Comparison of ENCODE assay signal across 25 mouse cellular contexts in the genomic region with DNA sequence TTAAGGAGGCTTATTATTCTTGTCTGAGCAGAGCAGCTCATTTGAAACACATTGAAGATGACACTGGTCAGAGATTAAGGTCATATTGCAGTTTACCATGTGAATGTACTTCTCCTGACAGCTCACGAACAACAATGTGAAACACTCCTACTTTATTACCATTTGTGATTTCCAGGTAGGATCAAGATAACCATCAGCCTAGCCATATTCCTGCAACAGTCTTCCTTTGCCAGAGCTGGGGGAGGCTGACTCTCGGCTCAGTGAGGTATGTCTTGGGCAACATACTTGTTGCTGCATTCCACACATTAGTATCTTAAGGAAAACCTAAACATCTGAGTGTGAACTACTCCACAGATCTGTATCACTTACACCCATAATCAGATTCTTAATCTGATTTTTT.
DNase-seq lines count a peak whose midpoint lies in the region; ATAC-seq lines count a peak whose summit lies in the region.
"Had no signal": no experiment of that assay in that cellular context is flagged by ENCODE, and none has a peak within 500 bp of the region (broad histone marks: within the 10 kb centered on the region; RNA-seq: fewer than 3 reads in every experiment).

No protein-coding gene starts in this region.

- no peak overlapping the region for H3K9ac ChIP-seq in intestine, embryonic 14.5 days (ENCODE audit: low read length)
- no peak overlapping the region for H3K9ac ChIP-seq in intestine, embryonic 16.5 days (ENCODE audit: low read depth, low read length)
- H3K9ac ChIP-seq in midbrain, embryonic 13.5 days (replicated peaks), result no peak overlapping the region
- H3K9ac ChIP-seq: embryonic facial prominence, embryonic 13.5 days; embryonic facial prominence, embryonic 15.5 days; forebrain, embryonic 13.5 days; forebrain, embryonic 15.5 days; forebrain, postnatal 0 days had no signal

- DNase-seq in intestine, embryonic 14.5 days (ENCODE audit: low spot score), result peak; percentile 9
- DNase-seq in fat pad, adult 2 months (ENCODE audit: extremely low read depth, low read depth, low spot score), result peak; percentile 87
- no peak for DNase-seq in kidney, postnatal 10 days
- DNase-seq: adrenal gland, adult 2 months; adrenal gland, postnatal 10 days; adrenal gland, postnatal 25 days; B cell, adult 2 months; cerebellum, adult 11 months; cerebellum, adult 18-20 months; cerebellum, adult 8-10 months; cerebellum, adult 9-11 months; cerebellum, postnatal 14 days; cerebellum, postnatal 36 days; embryo, embryonic 11 days; forebrain, postnatal 0 days had no signal

- WGBS in intestine, embryonic 14.5 days, result 72% methylated on average over 2 of the region's 2 CpGs
- 70% methylated on average over 2 of the region's 2 CpGs for WGBS in intestine, embryonic 16.5 days
- 80% methylated on average over 2 of the region's 2 CpGs for WGBS in midbrain, embryonic 13.5 days

- H3K9me3 ChIP-seq in intestine, embryonic 14.5 days (ENCODE audit: control insufficient read depth, low read length), result no peaks in the 10 kb centered on the region
- H3K9me3 ChIP-seq in intestine, embryonic 16.5 days (ENCODE audit: control insufficient read depth, low read length), result no peaks in the 10 kb centered on the region
- no peaks in the 10 kb centered on the region for H3K9me3 ChIP-seq in midbrain, embryonic 13.5 days
- H3K9me3 ChIP-seq: embryonic facial prominence, embryonic 13.5 days; embryonic facial prominence, embryonic 15.5 days; forebrain, embryonic 13.5 days; forebrain, embryonic 15.5 days had no signal

- no peak overlapping the region for H3K4me2 ChIP-seq in intestine, embryonic 14.5 days (ENCODE audit: low read length)
- no peak overlapping the region for H3K4me2 ChIP-seq in intestine, embryonic 16.5 days (ENCODE audit: low read depth, low read length)
- H3K4me2 ChIP-seq in midbrain, embryonic 13.5 days (replicated peaks), result no peak overlapping the region
- H3K4me2 ChIP-seq: embryonic facial prominence, embryonic 13.5 days; embryonic facial prominence, embryonic 15.5 days; forebrain, embryonic 13.5 days; forebrain, embryonic 15.5 days had no signal

- H3K36me3 ChIP-seq in intestine, embryonic 14.5 days (ENCODE audit: control insufficient read depth, insufficient read depth, low read length), result peaks cover 82% of the 10 kb centered on the region
- peaks cover 21% of the 10 kb centered on the region for H3K36me3 ChIP-seq in intestine, embryonic 16.5 days (ENCODE audit: control insufficient read depth, insufficient read depth, low read length)
- peaks cover 45% of the 10 kb centered on the region for H3K36me3 ChIP-seq in midbrain, embryonic 13.5 days
- H3K36me3 ChIP-seq: G1E had no signal

- H3K4me1 ChIP-seq in intestine, embryonic 14.5 days (replicated peaks; ENCODE audit: control insufficient read depth, insufficient read depth, low read length), result no peaks in the 10 kb centered on the region
- H3K4me1 ChIP-seq in intestine, embryonic 16.5 days (ENCODE audit: control insufficient read depth, insufficient read depth, low read length), result no peaks in the 10 kb centered on the region
- H3K4me1 ChIP-seq in midbrain, embryonic 13.5 days (replicated peaks), result peaks cover 10% of the 10 kb centered on the region

- no peak overlapping the region for H3K4me3 ChIP-seq in intestine, embryonic 14.5 days (ENCODE audit: low read depth, low read length)
- H3K4me3 ChIP-seq in intestine, embryonic 16.5 days (ENCODE audit: low read length), result no peak overlapping the region
- no peak overlapping the region for H3K4me3 ChIP-seq in midbrain, embryonic 13.5 days (replicated peaks)
- H3K4me3 ChIP-seq: embryonic facial prominence, embryonic 13.5 days; embryonic facial prominence, embryonic 15.5 days; erythroblast, embryonic 14.5 days; forebrain, embryonic 13.5 days; forebrain, embryonic 15.5 days had no signal

- ATAC-seq in intestine, embryonic 14.5 days (replicated peaks; ENCODE audit: low FRiP score, low TSS enrichment, low read depth), result no peak
- no peak for ATAC-seq in intestine, embryonic 16.5 days
- no peak for ATAC-seq in midbrain, embryonic 13.5 days
- ATAC-seq: CD4-positive, CD25-positive, alpha-beta regulatory T cell, adult 4 months; forebrain, embryonic 13.5 days; forebrain, embryonic 15.5 days; forebrain, postnatal 0 days had no signal

- H3K27ac ChIP-seq in intestine, embryonic 14.5 days (ENCODE audit: low read depth), result no peak overlapping the region
- H3K27ac ChIP-seq in intestine, embryonic 16.5 days (ENCODE audit: low read length), result no peak overlapping the region
- no peak overlapping the region for H3K27ac ChIP-seq in midbrain, embryonic 13.5 days
- H3K27ac ChIP-seq: embryonic facial prominence, embryonic 13.5 days; embryonic facial prominence, embryonic 15.5 days; forebrain, embryonic 13.5 days; forebrain, embryonic 15.5 days had no signal

- no peaks in the 10 kb centered on the region for H3K27me3 ChIP-seq in intestine, embryonic 14.5 days (replicated peaks; ENCODE audit: control insufficient read depth, insufficient read depth, low read length)
- no peaks in the 10 kb centered on the region for H3K27me3 ChIP-seq in intestine, embryonic 16.5 days (replicated peaks; ENCODE audit: control insufficient read depth, insufficient read depth, low read length)
- H3K27me3 ChIP-seq in midbrain, embryonic 13.5 days, result no peaks in the 10 kb centered on the region
- H3K27me3 ChIP-seq: CH12.LX; embryonic facial prominence, embryonic 13.5 days; embryonic facial prominence, embryonic 15.5 days; forebrain, embryonic 13.5 days; forebrain, embryonic 15.5 days had no signal
